Mouse (Mus musculus) spleen, postnatal 10 days (tissue): Measurements from ENCODE around the gene Cep164.
"Not testable (repeated sequence)": the region's sequence is repeated elsewhere in the genome, so short reads cannot be mapped to it uniquely, and the experiment has no call there.

ENCODE experiments used
- DNase-seq, 2 experiments: peaks; one replicate each; pipeline ENCODE4 v3.0.0; 2021 to 2022; ENCODE audit warnings: low spot score in 2 of 2

The Cep164 gene

DNA sequence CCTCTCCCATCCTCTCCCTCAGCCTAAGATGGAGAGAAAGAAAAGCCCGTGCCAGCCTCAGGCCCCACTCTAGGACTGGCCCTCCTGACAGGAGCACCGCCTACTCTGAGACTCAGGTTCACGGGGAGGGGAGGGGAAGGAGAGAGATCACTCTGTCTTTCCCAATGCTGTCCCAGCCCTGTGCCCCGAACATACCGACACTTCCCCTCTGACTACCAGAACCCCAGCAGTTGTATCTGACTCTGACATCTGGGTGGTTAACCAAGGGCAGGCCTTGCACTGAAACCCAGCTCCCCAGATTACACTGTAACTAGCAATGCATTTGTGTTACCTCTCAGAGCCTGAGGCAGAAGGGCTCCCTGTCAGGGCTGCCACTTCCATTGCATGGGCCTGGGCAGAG is 40.1 kb downstream of the Cep164 start:
- peak; percentile 26 to 41 for DNase-seq

DNA sequence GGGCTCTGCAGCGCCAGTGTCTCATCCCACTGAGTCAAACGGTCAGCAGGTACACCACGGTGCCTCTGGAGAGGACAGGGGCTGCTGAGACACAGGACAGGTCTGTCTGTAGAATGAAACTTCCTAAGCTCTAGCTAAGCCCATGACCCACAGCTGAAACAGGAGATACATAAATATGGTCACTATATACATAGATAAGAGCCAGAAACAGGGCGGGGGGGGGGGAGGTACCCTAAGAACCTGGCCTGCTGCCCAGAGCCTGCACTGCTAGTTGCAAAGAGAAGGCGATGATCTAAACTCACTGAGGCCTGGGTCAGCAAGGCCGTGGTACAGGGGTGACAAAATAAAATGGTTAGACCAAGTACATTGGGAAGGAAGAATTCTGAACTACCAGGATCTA is 40.9 kb downstream of the Cep164 start:
- peak in 1 of 2 experiments; percentile 87 for DNase-seq

DNA sequence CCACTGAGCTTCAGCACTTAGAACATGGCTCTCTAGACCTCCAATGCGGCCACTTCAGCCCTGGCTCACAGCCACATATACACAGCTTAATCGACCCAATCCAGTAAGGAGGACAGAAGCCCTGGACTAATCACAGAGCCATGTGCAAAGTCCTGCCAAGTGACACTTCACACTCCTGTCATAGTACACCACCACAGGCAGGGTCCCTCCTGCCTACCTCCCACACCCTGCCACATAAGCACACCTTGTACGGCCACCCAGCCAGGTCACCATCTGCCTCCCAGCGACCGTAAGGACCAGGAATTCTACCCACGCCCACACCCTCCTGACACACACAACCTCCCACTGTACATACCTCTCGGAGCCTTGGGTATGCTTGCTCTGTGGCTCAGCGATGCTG is 41.4 kb downstream of the Cep164 start:
- peak; percentile 51 to 60 for DNase-seq

DNA sequence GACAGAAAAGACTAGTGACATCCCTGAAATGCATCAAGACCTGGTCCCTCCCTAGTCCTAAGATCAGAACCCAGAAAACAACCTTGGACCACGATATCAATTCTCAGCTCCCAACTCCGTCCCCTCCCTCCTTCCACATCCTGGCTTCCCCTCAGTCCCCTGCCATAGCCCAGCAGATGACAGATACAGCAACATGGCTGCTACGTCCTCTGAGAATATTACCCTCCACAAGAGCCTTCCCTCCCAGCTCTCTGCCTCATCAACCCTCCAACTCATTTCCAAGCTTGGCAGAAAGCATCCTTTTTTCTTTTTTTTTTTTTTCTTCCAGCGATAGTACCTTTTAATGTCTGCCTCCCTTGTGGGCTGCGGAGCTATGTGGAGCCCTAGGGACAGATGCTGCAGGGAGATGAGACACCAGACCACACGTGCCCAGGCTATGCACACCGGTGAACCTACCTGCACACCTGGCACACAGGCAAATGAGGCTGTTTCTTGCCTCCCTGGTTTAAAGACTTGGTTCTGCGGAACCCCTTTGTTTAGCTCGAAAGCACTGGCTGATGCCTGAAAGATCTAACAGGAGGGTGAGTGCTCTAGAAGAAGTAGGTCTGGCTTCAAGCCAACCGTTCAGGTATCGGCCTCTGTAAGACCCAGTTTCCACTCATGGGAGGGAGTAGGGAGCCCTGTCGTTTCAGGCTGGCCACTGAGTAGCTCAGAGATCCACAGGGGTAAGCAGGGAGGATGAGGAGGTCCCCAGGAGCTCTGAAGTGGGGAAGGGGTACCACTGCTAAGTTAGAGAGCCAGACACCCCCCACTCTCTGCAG is 45.0 kb downstream of the Cep164 start:
- DNase-seq, result no peak

DNA sequence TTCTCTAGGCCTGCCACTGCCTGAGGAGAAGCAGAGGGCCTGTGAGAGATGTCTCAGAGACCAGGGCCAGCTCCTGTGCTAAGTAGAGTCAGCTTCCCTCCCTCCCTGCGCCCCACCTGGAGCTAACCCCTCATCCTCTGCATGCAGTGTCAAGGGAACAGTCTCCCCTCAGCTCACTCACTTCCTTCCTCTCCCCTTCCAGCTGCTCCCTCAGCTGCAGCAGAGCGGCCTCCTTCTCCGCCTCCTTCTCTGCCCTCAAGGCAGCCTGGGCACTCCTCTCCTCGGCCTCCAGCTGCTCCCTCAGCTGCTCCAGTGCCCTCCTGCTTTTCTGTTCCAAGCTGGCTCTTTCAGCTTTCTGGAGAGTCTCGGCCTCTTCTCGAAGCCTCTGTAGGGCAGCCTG is 49.3 kb downstream of the Cep164 start:
- DNase-seq, result no peak

DNA sequence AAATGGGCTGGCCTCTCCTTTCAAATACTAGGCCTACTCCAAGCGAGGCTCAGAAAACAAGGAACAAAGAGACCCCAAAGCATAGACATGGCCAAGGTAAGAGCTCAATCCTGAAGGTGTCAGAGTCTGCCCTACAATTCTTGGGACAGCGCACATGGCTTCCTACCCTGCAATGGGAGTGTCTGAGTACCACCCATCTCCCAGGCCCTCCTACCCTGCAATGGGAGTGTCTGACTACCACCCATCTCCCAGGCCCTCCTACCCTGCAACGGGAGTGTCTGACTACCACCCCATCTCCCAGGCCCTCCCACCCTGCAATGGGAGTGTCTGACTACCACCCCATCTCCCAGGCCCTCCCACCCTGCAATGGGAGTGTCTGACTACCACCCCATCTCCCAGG is 52.3 kb downstream of the Cep164 start:
- not testable (repeated sequence) for DNase-seq

DNA sequence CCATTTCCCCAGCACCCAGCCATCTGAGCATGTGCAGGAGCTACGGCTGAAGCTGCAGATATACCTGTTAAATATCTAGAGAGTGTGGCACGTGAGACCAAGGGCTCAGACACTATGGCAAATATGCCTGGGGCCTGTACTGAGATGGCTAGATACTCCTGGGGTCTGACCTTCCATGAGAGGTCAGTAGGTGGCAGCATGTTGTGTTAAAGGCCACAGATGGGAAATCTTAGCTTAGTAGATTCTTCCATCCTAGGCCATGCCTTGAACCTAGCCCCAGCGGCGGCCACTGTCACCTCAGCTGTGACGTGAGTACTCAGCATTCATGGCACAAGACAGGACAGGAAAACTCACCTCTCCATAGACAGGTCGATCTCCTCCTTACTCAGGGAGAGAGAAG is 54.4 kb downstream of the Cep164 start:
- no peak for DNase-seq

DNA sequence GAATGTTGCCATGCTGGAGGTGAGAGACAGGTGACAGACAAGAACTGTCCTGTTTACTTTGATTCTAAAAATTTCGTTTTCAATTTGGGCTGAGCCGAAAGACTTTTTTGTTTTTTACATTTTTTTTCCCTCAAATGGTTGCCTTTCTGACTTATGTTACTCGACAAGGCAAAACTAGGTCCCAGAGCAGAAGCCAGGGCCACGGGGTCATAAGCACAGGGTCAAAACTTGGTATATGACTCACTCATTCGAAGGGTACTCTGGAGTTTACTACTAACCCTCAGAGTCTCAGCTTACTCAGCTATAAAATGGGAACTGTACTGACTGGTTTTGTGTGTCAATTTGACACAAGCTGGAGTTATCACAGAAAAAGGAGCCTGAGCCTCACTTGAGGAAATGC is 58.9 kb downstream of the Cep164 start:
- no peak for DNase-seq

DNA sequence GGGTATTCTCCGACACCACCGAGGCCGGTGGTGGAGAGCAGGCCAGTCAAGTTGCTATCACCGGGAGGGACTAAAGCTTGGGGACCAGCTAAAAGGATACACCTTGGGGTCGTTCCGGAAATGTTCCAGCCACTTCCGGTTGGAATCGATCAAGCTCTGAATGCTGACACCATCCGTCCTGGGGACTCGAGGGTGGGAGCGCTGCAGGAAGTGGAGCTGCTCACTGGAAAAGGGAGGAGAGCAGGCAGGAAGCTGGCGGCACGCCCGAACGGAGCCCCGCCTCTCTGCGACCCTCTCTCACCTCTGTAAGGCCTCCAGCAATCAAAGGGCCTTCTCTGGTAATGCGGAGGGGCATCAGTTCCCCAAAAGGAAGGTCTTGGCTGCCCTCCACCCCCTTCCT is 60.1 kb downstream of the Cep164 start:
- DNase-seq, result no peak

DNA sequence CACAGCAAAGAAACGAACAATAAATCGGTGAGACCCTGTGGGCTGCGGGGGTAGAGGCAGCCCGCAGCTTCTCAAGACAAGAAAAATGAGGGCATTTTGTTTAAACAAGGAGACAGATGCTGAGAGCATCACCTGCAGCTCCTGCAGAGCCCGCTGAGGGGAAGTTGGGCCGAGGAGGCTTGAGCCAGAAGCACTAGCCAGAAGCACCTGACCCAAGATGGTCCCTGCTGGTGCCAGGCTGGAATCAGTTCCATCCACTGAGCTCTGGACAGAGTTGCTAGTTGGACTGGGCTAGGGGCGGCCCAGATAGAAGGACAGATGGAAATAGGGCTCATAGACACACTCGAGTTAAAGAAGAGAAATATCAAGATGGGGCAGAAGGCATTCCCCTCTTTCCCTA is 61.3 kb downstream of the Cep164 start:
- DNase-seq, result no peak

DNA sequence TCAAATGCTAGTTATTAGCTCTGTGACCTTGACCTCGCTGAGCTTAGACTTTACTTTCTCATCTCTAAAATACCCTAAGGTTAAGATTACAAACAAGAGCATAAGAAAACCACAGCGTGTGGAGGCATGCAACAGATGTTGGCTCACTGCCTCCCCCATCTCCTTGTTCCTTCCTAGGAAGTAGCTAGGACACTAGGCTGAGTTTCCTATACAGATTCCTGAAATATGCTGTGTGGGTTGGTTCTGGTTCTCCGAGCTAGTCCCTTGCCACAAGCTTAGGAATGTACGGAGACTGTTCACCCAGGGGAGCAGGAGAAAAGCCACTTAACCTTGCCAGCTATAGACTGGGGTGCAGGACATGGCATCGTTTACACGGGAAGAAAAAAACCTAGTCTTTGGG is 62.3 kb downstream of the Cep164 start:
- no peak for DNase-seq

DNA sequence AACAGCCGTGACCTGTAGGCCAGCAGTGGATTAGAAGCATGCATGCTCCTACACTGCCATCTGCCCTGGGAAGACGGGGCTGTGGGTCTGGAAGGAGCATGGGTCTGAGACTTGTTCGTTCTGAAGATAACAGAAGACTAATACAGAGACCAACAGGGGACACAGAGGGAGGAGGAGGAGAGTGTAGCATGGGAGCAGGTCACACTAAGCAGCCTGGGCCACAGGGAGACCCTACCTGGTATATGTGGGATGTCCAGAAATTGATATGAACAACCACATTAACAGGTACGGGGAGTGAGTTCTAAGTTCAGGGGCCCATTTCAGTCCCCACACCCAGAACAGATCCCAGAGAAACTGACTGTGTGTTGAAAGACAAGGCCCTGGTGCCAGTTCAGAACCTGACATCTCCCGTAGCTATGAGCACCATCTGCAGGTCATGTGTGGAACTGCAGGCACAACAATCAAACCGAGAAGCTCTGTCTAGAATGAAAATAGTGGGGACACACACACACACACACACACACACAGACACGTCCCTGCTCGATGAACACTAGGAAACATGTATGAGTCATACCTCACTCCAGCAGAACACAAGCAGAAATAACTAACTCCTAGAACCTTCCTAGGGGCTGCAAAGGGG is 73.9 kb downstream of the Cep164 start:
- DNase-seq, result peak; percentile 40 to 75

DNA sequence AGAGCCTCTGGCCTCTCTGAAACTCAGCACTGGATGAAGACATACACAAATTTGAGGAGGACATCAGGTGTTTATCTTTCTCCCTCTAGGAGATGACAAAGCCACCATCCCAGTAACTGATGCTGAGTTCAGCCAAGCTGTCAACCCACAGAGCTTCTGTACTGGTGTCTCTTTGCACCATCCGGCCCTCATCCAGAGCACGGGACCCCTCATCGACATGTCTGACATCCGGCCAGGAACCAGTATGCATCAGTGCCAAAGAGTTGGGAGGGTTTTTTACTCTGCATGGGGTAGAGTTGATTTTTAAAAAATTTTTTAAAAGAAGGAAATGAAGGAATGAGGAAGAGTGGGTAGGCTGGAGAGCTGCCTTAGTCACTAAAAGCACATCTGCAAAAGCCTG is 78.6 kb downstream of the Cep164 start:
- DNase-seq, result no peak

DNA sequence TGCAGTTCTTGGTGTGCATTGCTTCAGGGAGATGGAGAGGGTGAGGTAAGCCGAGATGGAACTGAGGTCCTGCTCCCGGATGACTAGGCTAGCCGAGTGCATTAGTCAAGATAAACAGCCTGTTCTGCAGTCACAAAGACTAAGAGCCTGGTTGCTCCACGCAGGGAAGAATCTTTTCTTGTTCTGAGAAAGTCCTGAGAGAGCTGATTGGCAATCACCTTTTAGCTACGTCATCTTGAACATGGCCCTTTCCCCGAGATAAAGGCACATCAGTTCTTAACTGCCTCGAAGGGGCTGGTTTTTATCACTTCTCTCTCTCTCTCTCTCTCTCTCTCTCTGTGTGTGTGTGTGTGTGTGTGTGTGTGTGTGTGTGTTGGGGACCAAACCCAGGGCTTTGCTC is 83.0 kb downstream of the Cep164 start:
- DNase-seq, result no peak

DNA sequence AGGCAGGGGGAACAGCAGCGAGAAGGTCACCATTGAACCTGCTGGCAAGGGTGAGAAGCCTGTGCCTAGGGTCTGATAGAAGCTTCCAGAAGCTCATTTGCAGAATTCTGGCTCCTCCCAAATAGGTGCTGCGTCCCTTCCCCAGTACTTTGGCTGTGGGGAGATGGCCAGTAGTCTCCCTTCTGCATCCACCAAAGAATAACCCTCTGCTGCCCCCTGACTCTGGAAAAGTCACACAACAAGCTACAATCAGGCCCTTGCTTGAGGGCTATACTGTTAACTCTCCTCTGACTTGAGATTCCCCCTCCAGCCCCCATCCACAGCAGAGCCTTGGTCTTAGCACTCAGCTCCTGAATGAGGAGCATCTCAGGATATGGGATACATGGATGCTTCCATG is 87.9 kb downstream of the Cep164 start:
- no peak for DNase-seq

DNA sequence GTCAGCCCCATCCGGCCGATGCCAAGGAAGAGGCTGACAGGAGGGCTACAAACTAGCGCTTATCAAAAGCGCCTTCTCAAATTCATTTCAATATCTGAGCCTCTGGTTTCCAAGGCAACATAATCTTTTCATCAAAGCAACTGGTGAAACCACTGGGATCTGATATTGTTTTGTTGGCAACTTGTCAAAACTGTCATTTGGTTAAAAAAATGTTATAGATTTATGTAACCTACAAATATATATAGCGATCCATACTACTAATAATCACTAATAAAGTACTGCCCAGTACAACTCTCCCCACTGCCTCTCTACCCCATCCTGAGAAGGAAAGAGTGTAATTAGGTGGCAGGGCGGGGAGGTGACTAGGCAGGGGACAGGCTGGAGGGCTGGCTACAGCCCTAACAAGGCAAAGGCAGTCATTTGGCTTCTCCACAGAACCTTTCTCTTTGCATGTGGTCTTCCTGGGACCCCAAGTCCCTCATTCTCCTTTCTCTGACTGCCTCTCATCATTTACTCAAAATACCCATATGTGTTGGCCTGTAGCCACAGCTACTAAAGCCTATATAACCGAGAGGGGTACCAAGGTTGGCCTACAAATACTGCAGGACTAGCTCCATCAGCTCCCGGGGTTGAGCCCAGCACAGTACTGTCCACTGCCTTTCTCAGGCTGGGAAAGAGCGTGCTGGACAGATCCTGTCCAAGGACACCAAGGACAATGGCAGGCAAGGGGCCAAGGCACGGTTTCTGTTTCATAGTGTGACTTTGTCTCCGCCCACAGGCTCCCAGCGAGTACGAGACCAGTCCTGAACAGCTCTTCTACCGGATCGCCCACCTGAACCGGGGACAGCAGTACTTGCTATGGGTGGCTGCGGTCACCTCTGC is 88.5 kb downstream of the Cep164 start:
- peak in 1 of 2 experiments; percentile 26 for DNase-seq

DNA sequence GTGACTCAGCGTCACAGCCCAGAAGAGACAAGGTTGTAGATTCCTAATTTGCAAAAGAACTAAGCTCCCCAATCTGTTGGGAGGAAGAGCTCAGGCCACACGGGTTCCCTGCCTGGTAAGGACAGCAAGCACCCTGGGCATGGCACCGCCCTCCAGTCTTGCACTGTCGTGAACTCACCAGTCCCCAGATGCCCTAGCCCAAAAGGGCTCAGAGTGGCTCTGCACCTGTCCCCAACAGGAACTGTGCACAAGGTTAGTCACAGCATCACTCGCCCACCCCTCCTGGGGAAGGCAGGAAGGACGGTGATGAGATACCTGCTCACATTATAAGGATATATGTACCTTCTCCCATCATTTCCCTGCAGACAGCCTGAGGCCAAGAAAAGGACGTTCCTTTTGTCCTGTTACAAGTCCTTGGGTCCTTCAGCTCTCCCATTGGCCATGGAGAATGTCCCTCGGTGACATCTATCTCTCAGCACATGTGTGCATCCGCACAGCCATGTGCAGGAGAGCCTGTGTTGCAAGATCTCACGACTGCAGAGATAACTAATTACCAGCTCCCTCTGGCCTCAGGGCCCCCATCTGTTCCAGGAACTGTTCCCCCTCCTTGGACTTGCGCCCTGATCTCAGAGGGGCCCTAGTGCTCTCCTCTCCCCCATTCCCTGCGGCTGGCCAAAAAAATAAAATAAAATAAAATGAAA is 89.3 kb downstream of the Cep164 start:
- DNase-seq, result no peak

DNA sequence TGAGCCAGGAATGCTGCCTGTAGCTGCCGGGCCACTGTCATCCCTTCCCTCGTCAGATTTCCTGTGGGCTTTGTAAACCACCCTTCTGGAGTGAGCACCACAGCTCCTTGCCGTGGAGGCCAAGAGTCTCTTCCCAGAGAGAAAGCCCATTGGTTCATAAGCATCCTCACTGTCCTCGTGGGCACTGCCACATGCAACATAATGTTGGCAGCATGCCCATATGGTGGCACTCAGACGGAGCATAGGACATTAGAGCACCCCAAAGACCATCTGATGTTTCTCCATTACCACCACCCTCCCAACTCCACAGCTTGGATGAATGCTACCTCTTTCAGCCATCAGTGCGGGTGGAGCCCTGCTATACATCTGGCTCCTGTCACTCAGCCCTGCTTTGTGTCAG is 95.2 kb downstream of the Cep164 start:
- no peak for DNase-seq

DNA sequence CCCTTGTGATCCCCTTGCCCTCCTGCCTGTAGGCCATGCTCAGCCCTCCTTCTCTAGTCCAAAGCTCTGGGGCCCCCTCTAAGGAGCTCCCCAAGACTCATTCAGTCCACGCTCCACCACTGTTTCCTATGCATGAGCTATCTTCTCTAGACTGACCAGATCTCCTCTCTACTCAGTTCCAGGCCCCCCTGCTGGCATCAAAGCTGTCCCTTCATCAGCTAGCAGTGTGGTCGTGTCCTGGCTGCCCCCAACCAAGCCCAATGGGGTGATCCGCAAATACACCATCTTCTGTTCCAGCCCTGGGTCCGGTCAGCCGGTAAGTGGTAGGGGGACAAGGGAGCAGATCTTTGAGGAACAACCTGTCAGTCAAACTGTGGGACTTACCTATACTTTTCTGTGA is 96.6 kb downstream of the Cep164 start:
- no peak for DNase-seq

DNA sequence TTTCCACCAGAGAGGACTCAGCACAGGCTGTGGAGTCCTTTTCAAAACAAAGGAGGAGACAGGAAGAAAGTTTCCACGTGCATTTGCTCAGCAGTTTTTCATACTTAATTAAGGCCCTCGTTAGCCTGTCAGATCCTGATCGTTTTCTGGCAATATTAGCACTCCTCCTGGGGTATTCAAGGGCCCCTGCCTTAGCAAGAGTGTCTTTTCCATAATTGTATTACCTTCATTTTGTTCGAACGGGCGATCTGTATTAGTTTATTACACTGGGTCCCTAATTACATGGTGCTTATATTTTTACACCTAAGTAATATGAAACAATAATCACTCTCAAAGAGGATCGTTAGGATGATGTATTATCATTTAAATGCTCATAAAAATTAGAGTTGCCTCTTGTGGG is 108.5 kb downstream of the Cep164 start:
- DNase-seq, result no peak
